Mouse (Mus musculus): ENCODE measurements at regions not wholly inside any gene's neighbourhood (a gene's known extent, or its start where the extent isn't known, plus 50 kb on each side); places are given as distances from the start of the nearest gene placed in this dataset. TPM values are rescaled to one million over a fixed set of nuclear protein-coding genes. Genes with fewer than 3 reads are reported as not detected.

Small RNAs in the stretch of these regions (microRNA-seq; reads per million reads assigned to microRNA genes)
- gene Gm27460 (not detected), gene Gm28002 (not detected)
